Mouse (Mus musculus) midbrain, embryonic 14.5 days (tissue): ENCODE measurements at regions not wholly inside any gene's neighbourhood (a gene's known extent, or its start where the extent isn't known, plus 50 kb on each side); places are given as distances from the start of the nearest gene placed in this dataset.
"Not testable (repeated sequence)": the region's sequence is repeated elsewhere in the genome, so short reads cannot be mapped to it uniquely, and the experiment has no call there.

ENCODE experiments used
- ATAC-seq: fragments of 200-750 bp; cut with Nextera tagmentation; 2 replicates; pipeline ENCODE4 v1.8.0; 2017; ENCODE audit warnings: moderate number of reproducible peaks, moderate library complexity; ENCODE audit not compliant: low FRiP score, low TSS enrichment
- DNase-seq: peaks from one replicate; pipeline ENCODE4 v3.0.0-alpha.2; 2015
- H3K27ac ChIP-seq: fragments of 300-500 bp; sonication (generic); replicated peaks from 2 replicates; pipeline ENCODE4 v1.5.1; 2014; ENCODE audit warnings: mild to moderate bottlenecking, low read depth, low read length, moderate library complexity
- H3K27me3 ChIP-seq: fragments of 300-500 bp; sonication (generic); 2 replicates; pipeline ENCODE4 v1.6.1; 2014; ENCODE audit warnings: low read length, control low read depth, mixed read lengths; ENCODE audit not compliant: control insufficient read depth, insufficient read depth
- H3K36me3 ChIP-seq: fragments of 300-500 bp; sonication (generic); 2 replicates; pipeline ENCODE4 v1.6.1; 2014; ENCODE audit warnings: low read length, control low read depth; ENCODE audit not compliant: control insufficient read depth, insufficient read depth
- H3K4me1 ChIP-seq: fragments of 300-500 bp; sonication (generic); 2 replicates; pipeline ENCODE4 v1.6.1; 2014; ENCODE audit warnings: mild to moderate bottlenecking, antibody characterized with exemption, low read length, control low read depth; ENCODE audit not compliant: control insufficient read depth, insufficient read depth
- H3K4me2 ChIP-seq: fragments of 300-500 bp; sonication (generic); 2 replicates; pipeline ENCODE4 v1.6.1; 2014; ENCODE audit warnings: mild to moderate bottlenecking, low read length, moderate library complexity
- H3K4me3 ChIP-seq: fragments of 300-500 bp; sonication (generic); replicated peaks from 2 replicates; pipeline ENCODE4 v1.5.1; 2014; ENCODE audit warnings: low read depth, low read length
- H3K9ac ChIP-seq: fragments of 300-500 bp; sonication (generic); replicated peaks from 2 replicates; pipeline ENCODE4 v1.6.1; 2014; ENCODE audit warnings: mild to moderate bottlenecking, low read length, moderate library complexity
- H3K9me3 ChIP-seq: fragments of 300-500 bp; sonication (generic); 2 replicates; pipeline ENCODE4 v1.6.1; 2016; ENCODE audit warnings: low read length, control low read depth, mixed read lengths; ENCODE audit not compliant: control insufficient read depth
- WGBS: fragments of 180-500 bp; shearing (Covaris S2); extraction: QIAGEN DNeasy Blood & Tissue Kit; methylation state at CpG from one replicate; pipeline ENCODE4 v1.1.7; 2014; 5-methylcytosine and 5-hydroxymethylcytosine counted together

- WGBS: 91% methylated on average over 2 of the region's 2 CpGs
Observed at GRCm38 (mm10) chr13:10938233-10938632, 577.6 kb upstream of the Chrm3 start.

DNA sequence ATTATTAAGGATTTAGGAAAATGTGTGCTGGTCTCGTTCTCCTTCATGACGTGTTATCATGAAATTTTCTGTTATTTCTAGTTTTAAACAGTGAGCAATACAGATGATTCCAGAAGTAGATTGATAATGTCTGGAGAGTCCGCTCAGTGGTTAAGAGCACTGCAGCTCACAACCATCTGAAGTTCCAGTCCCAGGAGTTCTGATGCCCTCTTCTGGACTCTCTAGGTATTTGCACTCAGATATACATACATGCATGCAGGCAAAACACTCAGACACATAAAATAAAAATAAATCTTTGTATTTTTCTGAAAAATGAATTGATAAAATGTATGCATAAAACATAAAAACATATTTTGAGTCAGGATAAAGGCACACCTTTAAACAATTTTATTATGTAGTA lies 570.1 kb upstream of the Chrm3 start:
- no peaks in the 10 kb centered on the region for H3K9me3 ChIP-seq
- ATAC-seq: no peak
- H3K4me3 ChIP-seq: no peak overlapping the region
- no peaks in the 10 kb centered on the region for H3K4me1 ChIP-seq
- H3K4me2 ChIP-seq: no peak overlapping the region
- no peaks in the 10 kb centered on the region for H3K27me3 ChIP-seq
- H3K36me3 ChIP-seq: no peaks in the 10 kb centered on the region
- H3K9ac ChIP-seq: no peak overlapping the region
- WGBS: 93% methylated on average over 3 of the region's 3 CpGs
- H3K27ac ChIP-seq: no peak overlapping the region
- DNase-seq: no peak

More at GRCm38 (mm10) chr13:10938233-10938632, 577.6 kb upstream of the Chrm3 start:
- H3K9ac ChIP-seq: no peak overlapping the region
- no peak for DNase-seq
- H3K4me2 ChIP-seq: no peak overlapping the region
- no peak for ATAC-seq
- no peak overlapping the region for H3K27ac ChIP-seq
- no peaks in the 10 kb centered on the region for H3K36me3 ChIP-seq
- H3K27me3 ChIP-seq: no peaks in the 10 kb centered on the region
- H3K9me3 ChIP-seq: no peaks in the 10 kb centered on the region
- H3K4me3 ChIP-seq: no peak overlapping the region
- H3K4me1 ChIP-seq: no peaks in the 10 kb centered on the region

GRCm38 (mm10) chr13:10914377-10914776 lies 553.7 kb upstream of the Chrm3 start:
- H3K36me3 ChIP-seq: no peaks in the 10 kb centered on the region
- H3K27me3 ChIP-seq: no peaks in the 10 kb centered on the region
- no peak overlapping the region for H3K27ac ChIP-seq
- no peak overlapping the region for H3K9ac ChIP-seq
- H3K4me3 ChIP-seq: no peak overlapping the region
- no peaks in the 10 kb centered on the region for H3K9me3 ChIP-seq
- ATAC-seq (no peak), DNase-seq (no peak)
- no peaks in the 10 kb centered on the region for H3K4me1 ChIP-seq
- H3K4me2 ChIP-seq: no peak overlapping the region

GRCm38 (mm10) chr13:10909122-10909751 lies 548.6 kb upstream of the Chrm3 start:
- Histone ChIP-seq H3K9ac (no peak overlapping the region), H3K27ac (no peak overlapping the region), H3K36me3 (no peaks in the 10 kb centered on the region), H3K9me3 (no peaks in the 10 kb centered on the region), H3K4me2 (no peak overlapping the region), H3K27me3 (no peaks in the 10 kb centered on the region), H3K4me3 (no peak overlapping the region), H3K4me1 (no peaks in the 10 kb centered on the region)
- peak; percentile 30 for DNase-seq
- WGBS: 42% methylated on average over 2 of the region's 2 CpGs
- ATAC-seq: no peak

DNA sequence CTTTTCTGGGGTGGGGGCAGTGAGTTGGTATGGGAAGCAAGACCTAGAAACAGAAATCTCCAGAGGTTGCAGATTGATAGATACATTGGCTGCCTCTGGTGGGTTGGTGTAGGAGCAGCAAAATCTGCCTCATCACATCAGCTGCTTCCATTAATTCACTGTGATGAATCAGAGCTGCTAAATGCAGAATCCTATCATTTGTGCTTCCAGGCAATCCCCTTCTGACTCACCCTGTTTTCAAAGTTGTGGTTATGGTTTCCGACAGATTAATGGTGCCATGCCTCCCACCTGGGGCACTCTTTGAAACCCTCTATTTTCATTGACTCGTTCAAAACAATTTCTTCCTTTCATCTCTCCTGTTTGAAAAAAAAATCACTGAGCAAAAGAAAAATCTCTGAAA lies 507.2 kb upstream of the Chrm3 start:
- WGBS: 68% methylated on average over 2 of the region's 2 CpGs
- Histone ChIP-seq H3K4me3 (no peak overlapping the region), H3K27me3 (no peaks in the 10 kb centered on the region), H3K4me1 (no peaks in the 10 kb centered on the region), H3K9me3 (no peaks in the 10 kb centered on the region), H3K27ac (no peak overlapping the region), H3K4me2 (no peak overlapping the region), H3K36me3 (no peaks in the 10 kb centered on the region), H3K9ac (no peak overlapping the region)
- peak; percentile 12 for DNase-seq
- no peak for ATAC-seq

GRCm38 (mm10) chr13:10855947-10856561 lies 495.4 kb upstream of the Chrm3 start:
- not testable (repeated sequence) for H3K9me3 ChIP-seq, H3K4me3 ChIP-seq, H3K27ac ChIP-seq, H3K4me2 ChIP-seq, DNase-seq, H3K36me3 ChIP-seq, ATAC-seq, H3K27me3 ChIP-seq, H3K9ac ChIP-seq, H3K4me1 ChIP-seq
- WGBS: 97% methylated on average over 9 of the region's 9 CpGs

- no peak overlapping the region for H3K4me3 ChIP-seq
- no peaks in the 10 kb centered on the region for H3K36me3 ChIP-seq
- H3K27ac ChIP-seq: no peak overlapping the region
- H3K27me3 ChIP-seq: no peaks in the 10 kb centered on the region
- no peaks in the 10 kb centered on the region for H3K4me1 ChIP-seq
- H3K9me3 ChIP-seq: no peaks in the 10 kb centered on the region
- peak; percentile 9 for DNase-seq
- H3K4me2 ChIP-seq: no peak overlapping the region
- H3K9ac ChIP-seq: no peak overlapping the region
- no peak for ATAC-seq
- 54% methylated on average over 5 of the region's 5 CpGs for WGBS
Observed at GRCm38 (mm10) chr13:10845212-10845611, 484.6 kb upstream of the Chrm3 start.

- Histone ChIP-seq H3K27me3 (no peaks in the 10 kb centered on the region), H3K9me3 (no peaks in the 10 kb centered on the region), H3K4me2 (no peak overlapping the region), H3K4me1 (no peaks in the 10 kb centered on the region), H3K27ac (no peak overlapping the region), H3K9ac (no peak overlapping the region), H3K4me3 (no peak overlapping the region), H3K36me3 (no peaks in the 10 kb centered on the region)
- no peak for DNase-seq
- ATAC-seq: no peak
- 75% methylated on average over 3 of the region's 3 CpGs for WGBS
Observed at GRCm38 (mm10) chr13:10799351-10799913, 438.8 kb upstream of the Chrm3 start.
